Mouse (Mus musculus) erythroblast, embryonic 14.5 days (primary cell): Measurements from ENCODE around the gene Gm14326. TPM values are rescaled to one million over a fixed set of nuclear protein-coding genes. Genes with fewer than 3 reads are reported as not detected.
"Not testable (repeated sequence)": the region's sequence is repeated elsewhere in the genome, so short reads cannot be mapped to it uniquely, and the experiment has no call there.

ENCODE experiments used
- H3K27me3 ChIP-seq: 2 replicates; pipeline ENCODE4 v1.6.1; 2012; ENCODE audit warnings: inconsistent platforms; ENCODE audit not compliant: control insufficient read depth
- H3K36me3 ChIP-seq: 2 replicates; pipeline ENCODE4 v1.6.1; 2012; ENCODE audit warnings: mild to moderate bottlenecking, inconsistent platforms; ENCODE audit not compliant: control insufficient read depth
- H3K4me1 ChIP-seq: 2 replicates; pipeline ENCODE4 v1.6.1; 2012; ENCODE audit warnings: inconsistent platforms; ENCODE audit not compliant: control insufficient read depth
- H3K4me3 ChIP-seq: replicated peaks from 2 replicates; pipeline ENCODE3; 2012; ENCODE audit warnings: moderate library complexity, mild to moderate bottlenecking, inconsistent platforms
- H3K9me3 ChIP-seq: 2 replicates; pipeline ENCODE4 v1.6.1; 2012; ENCODE audit warnings: low read length, inconsistent platforms, mixed read lengths; ENCODE audit not compliant: control insufficient read depth
- polyA plus RNA-seq: library from polyadenylated mRNA; stranded (reverse); fragments of >175 nt; gene quantifications from 2 replicates; pipeline ENCODE4 v1.2.3, GENCODE M21; 2012

Gm14326 gene
- not detected in 2 replicates for polyA plus RNA-seq

GRCm38 (mm10) chr2:177957145-177957544 is at the start of gene Gm14326:
Gene Gm14326, minus strand, starts transcription at chr2:177957297.
- not testable (repeated sequence) for H3K4me1 ChIP-seq

GRCm38 (mm10) chr2:177974814-177975213 is 17.7 kb upstream of the Gm14326 start:
- H3K4me1 ChIP-seq, H3K4me3 ChIP-seq, H3K27me3 ChIP-seq, H3K36me3 ChIP-seq, H3K9me3 ChIP-seq: not testable (repeated sequence)

More at GRCm38 (mm10) chr2:177957145-177957544, at the start of gene Gm14326:
- not testable (repeated sequence) for H3K9me3 ChIP-seq, H3K27me3 ChIP-seq, H3K36me3 ChIP-seq
- peak within 1 kb of the TSS; percentile 55 for H3K4me3 ChIP-seq

- H3K9me3 ChIP-seq, H3K4me1 ChIP-seq, H3K27me3 ChIP-seq, H3K36me3 ChIP-seq: not testable (repeated sequence)
- H3K4me3 ChIP-seq = peak overlapping the region; percentile 55
Measured at GRCm38 (mm10) chr2:177956734-177957133, 363 bp downstream of the Gm14326 start.

GRCm38 (mm10) chr2:177925563-177926103 is 31.5 kb downstream of the Gm14326 start, which contains the start of gene Zfp972:
Gene Zfp972, minus strand, starts transcription at chr2:177925613.
- not testable (repeated sequence) for H3K4me1 ChIP-seq, H3K36me3 ChIP-seq, H3K27me3 ChIP-seq, H3K4me3 ChIP-seq, H3K9me3 ChIP-seq

GRCm38 (mm10) chr2:177903276-177903675 is 53.8 kb downstream of the Gm14326 start:
- H3K4me3 ChIP-seq, H3K9me3 ChIP-seq, H3K4me1 ChIP-seq, H3K36me3 ChIP-seq, H3K27me3 ChIP-seq: not testable (repeated sequence)

GRCm38 (mm10) chr2:177898171-177898570 is 58.9 kb downstream of the Gm14326 start:
- H3K4me3 ChIP-seq, H3K36me3 ChIP-seq, H3K9me3 ChIP-seq, H3K4me1 ChIP-seq, H3K27me3 ChIP-seq: not testable (repeated sequence)

- H3K9me3 ChIP-seq, H3K4me3 ChIP-seq, H3K27me3 ChIP-seq, H3K4me1 ChIP-seq, H3K36me3 ChIP-seq: not testable (repeated sequence)
Measured at GRCm38 (mm10) chr2:177897046-177897578, 60.0 kb downstream of the Gm14326 start, which contains the start of gene Gm14327. Gene Gm14327, plus strand, starts transcription at chr2:177897096.

GRCm38 (mm10) chr2:177887743-177888142 is 69.4 kb downstream of the Gm14326 start:
- H3K36me3 ChIP-seq, H3K4me3 ChIP-seq, H3K4me1 ChIP-seq, H3K9me3 ChIP-seq, H3K27me3 ChIP-seq: not testable (repeated sequence)

Other genes starting within 250 kb of the Gm14326 start
- gene Gm14322, start 198.0 kb downstream of the Gm14326 start, polyA plus RNA-seq = not detected in 2 replicates
- not detected in 2 replicates for gene Gm14325, start 117.0 kb downstream of the Gm14326 start, polyA plus RNA-seq
- gene Gm14327, start 60.2 kb downstream of the Gm14326 start, polyA plus RNA-seq = not detected in 2 replicates
- gene Zfp972, start 31.7 kb downstream of the Gm14326 start, polyA plus RNA-seq = not detected in 2 replicates
- gene Zfp971, start 66.0 kb upstream of the Gm14326 start, polyA plus RNA-seq = not detected in 2 replicates
- 0.05 TPM in 1 of 2 replicates, not detected in the other for gene Zfp931, start 121.2 kb upstream of the Gm14326 start, polyA plus RNA-seq
- gene Phactr3, start 161.7 kb upstream of the Gm14326 start, polyA plus RNA-seq = not detected in 2 replicates